Mouse (Mus musculus) forebrain, embryonic 14.5 days (tissue): ENCODE measurements around the gene Agpat3. TPM values are rescaled to one million over a fixed set of nuclear protein-coding genes. Genes with fewer than 3 reads are reported as not detected.

ENCODE experiments used
- ATAC-seq: fragments of 200-750 bp; cut with Nextera tagmentation; 2 replicates; pipeline ENCODE4 v1.8.0; 2017; ENCODE audit warnings: mild to moderate bottlenecking, moderate library complexity
- DNase-seq: peaks from one replicate; pipeline ENCODE4 v3.0.0-alpha.2; 2015; ENCODE audit warnings: low spot score
- H3K27ac ChIP-seq: fragments of 300-500 bp; sonication (generic); 2 replicates; pipeline ENCODE4 v1.5.1; 2014; ENCODE audit warnings: low read depth, mild to moderate bottlenecking, control low read depth, low read length, moderate library complexity
- H3K27me3 ChIP-seq: fragments of 300-500 bp; sonication (generic); replicated peaks from 2 replicates; pipeline ENCODE4 v1.6.1; 2014; ENCODE audit warnings: low read length, control low read depth, mixed read lengths; ENCODE audit not compliant: control insufficient read depth, insufficient read depth
- H3K36me3 ChIP-seq: fragments of 300-500 bp; sonication (generic); 2 replicates; pipeline ENCODE4 v1.6.1; 2014; ENCODE audit warnings: low read length, control low read depth; ENCODE audit not compliant: control insufficient read depth, insufficient read depth
- H3K4me1 ChIP-seq: fragments of 300-500 bp; sonication (generic); 2 replicates; pipeline ENCODE4 v1.6.1; 2014; ENCODE audit warnings: antibody characterized with exemption, low read length, control low read depth; ENCODE audit not compliant: control insufficient read depth, insufficient read depth
- H3K4me2 ChIP-seq: fragments of 300-500 bp; sonication (generic); 2 replicates; pipeline ENCODE4 v1.6.1; 2014; ENCODE audit warnings: mild to moderate bottlenecking, control low read depth, low read length
- H3K4me3 ChIP-seq: fragments of 300-500 bp; sonication (generic); 2 replicates; pipeline ENCODE4 v1.5.1; 2014; ENCODE audit warnings: low read depth, low read length, control low read depth
- H3K9ac ChIP-seq: fragments of 300-500 bp; sonication (generic); 2 replicates; pipeline ENCODE4 v1.6.1; 2014; ENCODE audit warnings: mild to moderate bottlenecking, low read length, control low read depth, moderate library complexity
- H3K9me3 ChIP-seq: fragments of 300-500 bp; sonication (generic); replicated peaks from 2 replicates; pipeline ENCODE4 v1.6.1; 2016; ENCODE audit warnings: low read length, control low read depth, mixed read lengths; ENCODE audit not compliant: control insufficient read depth
- WGBS: fragments of 180-500 bp; shearing (Covaris S2); extraction: QIAGEN DNeasy Blood & Tissue Kit; methylation state at CpG from one replicate; pipeline ENCODE4 v1.1.7; 2014; 5-methylcytosine and 5-hydroxymethylcytosine counted together
- polyA plus RNA-seq: library from polyadenylated mRNA; unstranded; fragments of >200 nt; fragmentation: Nextera tagmentation; extraction: Ambion mirVana; gene quantifications from 2 replicates; pipeline ENCODE4 v1.2.1, GENCODE M21; 2014

The Agpat3 gene
- polyA plus RNA-seq, 1 experiment from 2014 or later, result 46.0 TPM

DNA sequence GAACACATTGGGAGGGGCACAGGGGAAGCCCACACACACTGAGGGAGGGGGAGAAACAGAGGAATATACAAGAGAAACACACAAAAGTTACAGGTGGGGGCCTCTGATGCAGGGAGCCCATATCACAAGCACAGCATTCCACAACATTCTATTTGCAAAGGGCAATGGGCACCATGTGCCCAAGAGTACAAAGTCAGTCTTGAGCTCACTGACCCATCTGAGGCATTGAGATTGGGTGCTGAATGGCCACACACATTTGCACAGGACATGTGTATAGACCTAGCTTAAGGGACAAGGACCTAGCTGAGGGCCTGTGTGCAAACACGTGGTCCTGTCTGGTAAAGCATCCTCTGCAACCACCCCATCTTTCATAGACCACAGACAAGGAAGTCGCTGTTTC is 6.8 kb downstream of the Agpat3 start:
- Histone ChIP-seq H3K4me1 (peaks cover 5% of the 10 kb centered on the region; the same call in 1 of the 2 replicates), H3K9me3 (no peaks in the 10 kb centered on the region), H3K4me2 (no peak overlapping the region), H3K36me3 (0 out of 2 replicates have a peak, but pooled peaks cover 2% of the 10 kb centered on the region), H3K9ac (no peak overlapping the region), H3K27ac (no peak overlapping the region), H3K4me3 (no peak overlapping the region), H3K27me3 (no peaks in the 10 kb centered on the region)
- WGBS, result 87% methylated on average over 2 of the region's 2 CpGs
- ATAC-seq, result no peak
- no peak for DNase-seq

DNA sequence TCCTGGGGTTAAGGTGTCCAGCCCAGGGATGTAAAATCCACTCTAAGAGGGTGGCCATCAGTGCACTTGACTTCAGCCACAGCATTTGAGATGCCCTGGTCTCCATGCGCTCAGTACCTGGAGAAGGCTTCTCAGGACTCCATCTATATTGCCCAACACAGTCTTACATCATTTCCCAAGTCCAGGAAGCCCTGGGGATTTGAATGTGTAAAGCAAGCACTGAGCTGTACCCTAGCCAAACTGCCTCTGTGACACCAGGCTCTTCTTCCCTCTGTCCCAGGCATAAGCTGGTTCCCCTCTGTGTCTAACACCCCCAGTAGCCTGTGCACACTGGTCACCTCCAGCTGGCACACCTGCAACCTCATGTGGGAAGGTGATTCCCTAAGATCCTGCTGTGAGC is 10.2 kb downstream of the Agpat3 start:
- H3K27me3 ChIP-seq, result no peaks in the 10 kb centered on the region
- no peak overlapping the region for H3K4me2 ChIP-seq
- no peak overlapping the region for H3K27ac ChIP-seq
- no peak overlapping the region for H3K4me3 ChIP-seq
- H3K9ac ChIP-seq, result no peak overlapping the region
- H3K4me1 ChIP-seq, result no peaks in the 10 kb centered on the region
- ATAC-seq, result no peak
- H3K9me3 ChIP-seq, result no peaks in the 10 kb centered on the region
- no peak for DNase-seq
- 89% methylated on average over 1 of the region's 1 CpGs for WGBS
- H3K36me3 ChIP-seq, result no peaks in the 10 kb centered on the region

DNA sequence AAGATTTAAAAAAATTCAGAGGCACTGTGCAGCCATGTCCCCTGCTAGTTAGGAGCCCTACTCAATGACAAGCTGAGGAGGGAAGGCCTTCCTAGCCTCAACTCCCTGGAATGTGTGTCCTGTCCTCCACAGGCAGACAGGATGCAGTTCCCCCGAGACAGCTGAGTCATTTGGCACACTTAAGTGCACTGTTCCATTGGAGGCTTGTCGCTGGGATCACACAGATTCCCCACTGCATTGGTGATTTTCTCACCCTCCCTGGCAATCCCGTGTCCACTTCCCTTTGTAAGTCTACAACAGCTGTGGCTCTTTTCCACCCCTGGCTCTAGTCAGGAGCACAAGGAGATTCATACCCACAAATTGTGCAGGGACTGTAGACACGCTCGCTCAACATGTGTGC is 14.1 kb downstream of the Agpat3 start:
- DNase-seq, result no peak
- no peaks in the 10 kb centered on the region for H3K9me3 ChIP-seq
- 80% methylated on average over 5 of the region's 5 CpGs for WGBS

DNA sequence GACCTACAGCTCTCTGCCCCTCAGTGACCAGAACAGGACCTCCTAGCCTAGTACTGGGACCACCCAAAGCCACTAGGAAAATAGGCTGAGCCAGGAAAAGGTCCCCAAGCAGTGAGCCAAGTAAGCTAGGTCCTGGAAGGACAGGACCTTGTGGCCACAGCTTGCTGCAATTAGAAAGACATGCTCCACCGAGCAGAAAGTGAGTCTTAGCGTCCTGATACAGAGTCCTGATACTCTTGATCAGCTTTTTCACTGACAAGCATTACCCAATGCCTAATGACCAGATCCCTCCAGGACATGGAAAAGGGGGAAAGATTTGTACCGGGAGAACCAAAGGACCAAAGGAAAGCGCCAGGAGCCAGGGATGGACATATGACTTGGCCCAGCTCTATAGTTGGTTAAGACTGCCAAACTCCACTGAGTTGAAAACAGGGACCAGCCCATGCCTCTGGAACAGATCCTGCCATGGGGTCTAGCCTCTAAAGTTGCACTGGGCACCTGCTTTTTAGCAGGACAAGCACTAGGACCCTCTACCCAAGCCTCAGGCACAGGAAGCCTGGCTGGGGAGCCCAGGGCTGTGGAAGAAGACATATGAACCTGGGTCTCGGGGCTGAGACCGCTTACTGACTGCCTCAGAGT is 17.2 kb downstream of the Agpat3 start:
- Histone ChIP-seq H3K36me3 (no peaks in the 10 kb centered on the region), H3K27ac (no peak overlapping the region), H3K4me1 (no peaks in the 10 kb centered on the region), H3K4me2 (no peak overlapping the region), H3K9ac (no peak overlapping the region), H3K9me3 (no peaks in the 10 kb centered on the region), H3K27me3 (no peaks in the 10 kb centered on the region), H3K4me3 (no peak overlapping the region)
- DNase-seq, result no peak
- ATAC-seq, result no peak
- 60% methylated on average over 6 of the region's 6 CpGs for WGBS

More for the DNA sequence above, 14.1 kb downstream of the Agpat3 start:
- no peak for ATAC-seq
- Histone ChIP-seq H3K9ac (no peak overlapping the region), H3K27ac (no peak overlapping the region), H3K4me3 (no peak overlapping the region), H3K4me1 (no peaks in the 10 kb centered on the region), H3K4me2 (no peak overlapping the region), H3K36me3 (no peaks in the 10 kb centered on the region), H3K27me3 (no peaks in the 10 kb centered on the region)

DNA sequence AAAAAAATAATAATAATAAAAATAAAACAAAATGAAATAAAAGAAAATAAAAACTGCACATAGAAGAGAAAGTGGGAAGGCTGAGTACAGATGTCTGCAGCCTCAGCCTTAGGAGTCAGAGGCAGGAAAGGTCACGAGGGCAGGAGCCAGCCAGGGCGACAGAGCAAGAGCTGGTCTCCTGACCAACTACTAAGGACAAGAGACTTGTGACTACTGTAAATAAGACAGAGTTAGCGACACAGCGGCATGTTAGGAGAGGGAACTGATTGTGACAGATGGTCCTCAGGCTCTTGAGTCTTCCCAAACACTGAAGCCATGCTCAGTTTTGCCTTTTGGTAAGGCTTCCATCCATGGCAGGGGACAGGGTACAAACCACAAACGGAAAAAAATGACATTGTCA is 20.7 kb downstream of the Agpat3 start:
- H3K9ac ChIP-seq, result no peak overlapping the region
- no peaks in the 10 kb centered on the region for H3K9me3 ChIP-seq
- no peak overlapping the region for H3K4me2 ChIP-seq
- 0 out of 2 replicates have a peak, but pooled peaks cover 5% of the 10 kb centered on the region for H3K36me3 ChIP-seq
- no peak overlapping the region for H3K27ac ChIP-seq
- H3K27me3 ChIP-seq, result no peaks in the 10 kb centered on the region
- H3K4me1 ChIP-seq, result no peaks in the 10 kb centered on the region
- 96% methylated on average over 5 of the region's 5 CpGs for WGBS
- no peak overlapping the region for H3K4me3 ChIP-seq
- DNase-seq (no peak), ATAC-seq (no peak)

DNA sequence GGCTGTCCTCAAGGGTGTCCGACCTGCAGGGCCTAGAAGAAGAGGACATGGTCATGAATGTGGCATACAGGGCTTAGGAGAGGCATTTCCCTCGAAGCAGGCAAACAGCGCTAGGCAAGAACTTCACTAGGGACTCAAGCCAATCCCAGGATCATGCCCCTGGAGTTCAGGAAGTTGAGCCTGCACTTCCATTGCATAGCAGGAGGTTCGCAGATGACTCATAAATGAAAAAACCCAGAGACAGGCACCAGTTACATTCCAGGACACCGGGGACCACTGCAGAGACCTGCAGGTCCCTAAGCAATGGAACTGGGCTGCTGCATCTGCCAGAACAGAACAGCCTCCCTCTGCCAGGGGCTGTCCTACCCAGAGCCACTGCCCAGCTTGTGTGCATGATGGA is 23.0 kb downstream of the Agpat3 start:
- Histone ChIP-seq H3K4me3 (no peak overlapping the region), H3K9me3 (no peaks in the 10 kb centered on the region), H3K4me1 (no peaks in the 10 kb centered on the region), H3K27ac (no peak overlapping the region), H3K36me3 (0 out of 2 replicates have a peak, but pooled peaks cover 9% of the 10 kb centered on the region), H3K27me3 (no peaks in the 10 kb centered on the region), H3K9ac (no peak overlapping the region), H3K4me2 (no peak overlapping the region)
- DNase-seq, result no peak
- WGBS, result 86% methylated on average over 5 of the region's 5 CpGs
- no peak for ATAC-seq

DNA sequence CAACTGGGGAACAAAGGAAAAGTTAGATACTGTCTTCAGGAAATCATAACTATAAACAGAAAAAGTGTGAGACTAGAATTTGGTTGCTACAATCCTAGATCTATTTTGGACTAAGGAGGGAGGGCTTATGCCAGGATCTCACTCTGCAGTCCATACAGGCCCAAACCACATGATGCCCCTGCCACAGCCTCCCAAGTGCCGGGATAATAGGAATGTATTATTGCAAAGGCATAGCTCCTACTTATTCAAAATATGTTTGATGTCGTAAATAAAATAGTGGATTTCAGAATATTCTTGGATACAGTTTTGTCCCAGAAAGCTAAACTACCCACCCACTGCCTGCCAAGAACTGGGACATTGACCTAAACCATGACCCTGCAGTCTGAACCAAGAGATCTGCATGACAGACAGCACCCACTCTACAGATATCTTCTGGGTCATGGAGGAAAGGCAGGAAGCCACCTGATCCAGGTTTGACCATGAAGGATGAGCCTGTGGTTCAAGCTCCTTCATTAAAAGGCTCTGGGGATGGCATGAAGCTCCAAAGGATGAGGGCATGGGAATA is 24.2 kb downstream of the Agpat3 start:
- H3K4me1 ChIP-seq, result peaks cover 3% of the 10 kb centered on the region; the same call in 1 of the 2 replicates
- DNase-seq (no peak), ATAC-seq (no peak)
- H3K9me3 ChIP-seq, result no peaks in the 10 kb centered on the region
- WGBS, result 93% methylated on average over 2 of the region's 2 CpGs
- no peak overlapping the region for H3K4me2 ChIP-seq
- peaks cover 12% of the 10 kb centered on the region; the same call in 1 of the 2 replicates for H3K36me3 ChIP-seq
- H3K27ac ChIP-seq, result no peak overlapping the region
- no peaks in the 10 kb centered on the region for H3K27me3 ChIP-seq
- no peak overlapping the region for H3K4me3 ChIP-seq
- H3K9ac ChIP-seq, result no peak overlapping the region

DNA sequence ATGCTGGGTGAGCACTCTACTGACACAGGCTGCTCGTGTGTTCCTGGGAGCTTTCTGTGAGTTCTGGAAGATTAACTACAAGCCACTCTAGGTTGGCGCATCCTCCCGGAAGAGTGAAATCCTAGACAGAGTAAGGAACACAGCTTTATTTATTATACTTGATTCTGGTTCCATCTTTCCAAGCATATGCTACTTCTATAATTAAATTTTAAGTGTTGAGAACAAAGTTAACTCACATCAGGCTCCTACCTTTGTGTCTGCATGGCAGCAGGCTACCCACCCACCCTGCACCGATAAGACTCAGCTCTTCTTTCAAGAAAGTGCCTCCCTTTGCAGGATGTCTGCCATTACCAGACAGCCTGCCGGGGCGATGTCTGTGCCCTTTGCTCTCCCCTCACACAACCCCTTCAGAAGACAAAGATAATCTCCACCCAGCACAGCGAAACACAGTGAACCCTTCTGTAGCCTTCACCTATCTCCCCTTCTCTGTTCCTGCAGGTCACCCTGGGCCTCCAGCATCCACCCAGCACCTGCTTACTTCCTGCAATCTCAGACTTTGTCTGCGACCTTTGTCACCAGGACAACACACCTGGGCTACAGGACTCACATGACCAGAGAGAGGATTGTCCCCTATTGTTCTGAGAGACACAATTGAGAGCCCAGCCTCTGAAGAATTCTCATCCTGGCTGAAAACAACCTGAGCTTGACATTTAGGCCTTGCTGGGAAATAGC is 26.2 kb downstream of the Agpat3 start:
- peaks cover 3% of the 10 kb centered on the region; the same call in 1 of the 2 replicates for H3K4me1 ChIP-seq
- WGBS, result 86% methylated on average over 8 of the region's 8 CpGs
- peaks cover 12% of the 10 kb centered on the region; the same call in 1 of the 2 replicates for H3K36me3 ChIP-seq
- H3K4me2 ChIP-seq, result no peak overlapping the region
- no peak overlapping the region for H3K27ac ChIP-seq
- no peak overlapping the region for H3K4me3 ChIP-seq
- DNase-seq (no peak), ATAC-seq (no peak)
- H3K9ac ChIP-seq, result no peak overlapping the region
- no peaks in the 10 kb centered on the region for H3K27me3 ChIP-seq
- H3K9me3 ChIP-seq, result no peaks in the 10 kb centered on the region
